Mouse (Mus musculus) heart, embryonic 10.5 days (tissue): ENCODE data around the gene Bbs7. TPM values are rescaled to one million over a fixed set of nuclear protein-coding genes. Genes with fewer than 3 reads are reported as not detected.

Source experiments
- DNase-seq: peaks from one replicate; pipeline ENCODE4 v3.0.0-alpha.2; 2017; ENCODE audit warnings: low spot score
- H3K27ac ChIP-seq: fragments of 300-500 bp; sonication (generic); 2 replicates; pipeline ENCODE4 v1.5.1; 2016; ENCODE audit warnings: mild to moderate bottlenecking
- H3K27me3 ChIP-seq: fragments of 300-500 bp; sonication (generic); 2 replicates; pipeline ENCODE4 v1.6.1; 2016; ENCODE audit warnings: mild to moderate bottlenecking; ENCODE audit not compliant: poor library complexity, insufficient read depth, severe bottlenecking
- H3K36me3 ChIP-seq: fragments of 300-500 bp; sonication (generic); 2 replicates; pipeline ENCODE4 v1.6.1; 2016; ENCODE audit warnings: mild to moderate bottlenecking, moderate library complexity
- H3K4me1 ChIP-seq: fragments of 300-500 bp; sonication (generic); 2 replicates; pipeline ENCODE4 v1.6.1; 2016; ENCODE audit warnings: mild to moderate bottlenecking
- H3K4me3 ChIP-seq: fragments of 300-500 bp; sonication (generic); 2 replicates; pipeline ENCODE4 v1.5.1; 2016; ENCODE audit warnings: mild to moderate bottlenecking, moderate library complexity
- H3K9me3 ChIP-seq: fragments of 300-500 bp; sonication (generic); 2 replicates; pipeline ENCODE4 v1.6.1; 2016; ENCODE audit warnings: mild to moderate bottlenecking, moderate library complexity
- WGBS: fragments of 180-500 bp; shearing (Covaris S2); methylation state at CpG from one replicate; pipeline ENCODE4 v1.1.7; 2016; 5-methylcytosine and 5-hydroxymethylcytosine counted together
- polyA plus RNA-seq: library from polyadenylated mRNA; unstranded; fragments of >200 nt; fragmentation: Nextera tagmentation; extraction: Ambion mirVana; gene quantifications from 2 replicates; pipeline ENCODE4 v1.2.1, GENCODE M21; 2016

The Bbs7 gene
- polyA plus RNA-seq, 1 experiment from 2014 or later, result 12.6 TPM

DNA sequence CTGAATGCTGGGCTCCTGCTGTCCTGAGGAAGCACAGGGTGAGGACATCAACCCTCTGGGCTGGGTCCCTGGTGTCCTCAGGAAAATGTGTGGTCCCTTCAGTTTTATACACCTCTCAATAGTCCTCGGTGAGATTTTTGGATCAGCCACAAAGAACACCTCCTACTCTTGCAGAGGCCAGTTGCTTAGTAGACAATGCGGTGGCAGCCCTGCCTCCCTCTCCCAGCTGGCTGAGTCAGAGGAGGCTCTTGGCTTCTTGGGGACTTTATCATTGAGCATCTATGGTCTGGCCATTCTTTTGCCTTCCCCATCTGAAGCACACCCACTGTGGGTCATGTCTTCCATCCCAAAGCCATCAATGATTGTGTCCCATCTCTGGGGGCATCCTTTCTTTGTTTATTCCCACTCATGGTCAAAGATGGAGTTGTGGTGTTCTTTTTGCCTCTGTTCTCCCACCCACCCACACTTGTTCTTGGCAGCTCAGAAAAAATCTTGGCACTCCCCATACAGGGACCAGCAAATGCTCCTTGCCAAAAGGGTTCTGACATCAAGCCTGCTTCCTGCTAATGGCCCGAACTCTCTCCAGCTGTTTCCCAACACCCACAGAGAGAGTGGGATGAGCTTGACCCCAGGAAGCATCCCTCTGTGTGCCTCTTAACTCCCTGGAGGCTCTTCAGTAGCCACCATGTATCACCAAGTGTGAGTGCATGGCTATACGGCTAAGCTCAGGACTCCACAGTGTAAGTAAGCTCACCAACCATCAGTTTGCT, 75.4 kb downstream of the Bbs7 start:
- Histone ChIP-seq H3K36me3 (no peaks in the 10 kb centered on the region), H3K27ac (no peak overlapping the region), H3K4me3 (no peak overlapping the region), H3K27me3 (no peaks in the 10 kb centered on the region), H3K4me1 (peaks cover 5% of the 10 kb centered on the region), H3K9me3 (no peaks in the 10 kb centered on the region)
- 67% methylated on average over 4 of the region's 4 CpGs for WGBS
- no peak for DNase-seq

DNA sequence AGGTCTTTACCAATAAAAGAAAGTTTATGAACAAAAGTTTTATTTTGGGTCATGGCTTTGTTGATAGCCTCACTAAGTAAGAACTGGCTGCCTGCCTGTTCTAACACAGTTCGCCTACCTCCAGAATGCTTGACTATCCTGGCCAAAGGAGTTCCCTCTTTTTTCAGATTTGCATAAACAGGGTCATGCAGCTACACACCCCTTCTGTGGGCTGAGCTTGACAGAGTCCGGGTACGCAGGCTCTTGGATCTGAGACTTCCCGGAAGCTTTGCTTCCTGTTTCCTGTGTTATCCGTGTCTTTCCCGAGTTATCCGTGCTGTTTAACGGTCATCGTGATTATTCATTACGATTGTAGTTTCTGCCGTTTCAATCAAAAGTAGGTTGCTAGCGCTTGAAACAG, 77.2 kb downstream of the Bbs7 start:
- 0 out of 2 replicates have a peak, but pooled peaks cover 4% of the 10 kb centered on the region for H3K27me3 ChIP-seq
- no peaks in the 10 kb centered on the region for H3K36me3 ChIP-seq
- H3K9me3 ChIP-seq, result no peaks in the 10 kb centered on the region
- H3K4me3 ChIP-seq, result no peak overlapping the region
- 81% methylated on average over 12 of the region's 12 CpGs for WGBS
- DNase-seq, result no peak
- peaks cover 8% of the 10 kb centered on the region for H3K4me1 ChIP-seq
- H3K27ac ChIP-seq, result no peak overlapping the region

GRCm38 (mm10) chr3:36533201-36533672, 80.0 kb downstream of the Bbs7 start:
- Histone ChIP-seq H3K4me1 (peaks cover 8% of the 10 kb centered on the region), H3K4me3 (no peak overlapping the region), H3K27ac (0 out of 2 replicates have a peak overlapping the region, but pooled peaks have one; percentile 36), H3K27me3 (peaks cover 8% of the 10 kb centered on the region; the same call in 1 of the 2 replicates), H3K36me3 (no peaks in the 10 kb centered on the region), H3K9me3 (no peaks in the 10 kb centered on the region)
- WGBS, result 3% methylated on average over 1 of the region's 1 CpGs
- DNase-seq, result no peak

GRCm38 (mm10) chr3:36532738-36533137, 80.5 kb downstream of the Bbs7 start:
- no peaks in the 10 kb centered on the region for H3K36me3 ChIP-seq
- WGBS, result 34% methylated on average over 7 of the region's 7 CpGs
- H3K4me3 ChIP-seq, result no peak overlapping the region
- H3K4me1 ChIP-seq, result peaks cover 8% of the 10 kb centered on the region
- no peak for DNase-seq
- H3K27me3 ChIP-seq, result peaks cover 8% of the 10 kb centered on the region; the same call in 1 of the 2 replicates
- H3K9me3 ChIP-seq, result no peaks in the 10 kb centered on the region
- H3K27ac ChIP-seq, result no peak overlapping the region

DNA sequence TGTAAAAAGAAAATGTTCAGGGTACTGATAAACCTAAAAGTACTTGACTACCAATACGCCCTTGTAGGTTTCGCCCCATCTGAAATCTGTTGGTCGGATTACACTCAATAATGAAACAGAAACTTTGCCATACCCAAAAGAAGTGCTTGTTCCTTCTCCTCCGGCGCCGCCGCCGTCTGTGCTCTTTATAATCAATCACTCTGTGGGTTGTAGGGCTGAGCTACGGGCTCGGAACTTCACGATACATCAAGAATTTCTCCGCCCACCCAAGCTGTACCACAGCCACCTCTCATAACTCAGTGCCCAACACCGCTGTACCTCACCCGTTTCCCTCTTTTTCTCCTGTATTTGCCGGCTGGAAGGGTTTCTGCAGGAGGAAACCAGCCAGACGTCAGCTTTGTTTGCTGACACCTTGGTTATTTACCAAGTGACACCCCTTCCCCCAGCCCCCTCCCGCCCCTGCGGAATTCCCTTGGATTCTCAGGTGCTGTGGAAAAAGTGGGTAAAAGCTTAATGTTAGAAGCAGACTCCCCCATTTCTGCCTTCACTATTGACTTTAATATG, 81.2 kb downstream of the Bbs7 start:
- H3K27ac ChIP-seq, result no peak overlapping the region
- 8% methylated on average over 18 of the region's 18 CpGs for WGBS
- no peak for DNase-seq

DNA sequence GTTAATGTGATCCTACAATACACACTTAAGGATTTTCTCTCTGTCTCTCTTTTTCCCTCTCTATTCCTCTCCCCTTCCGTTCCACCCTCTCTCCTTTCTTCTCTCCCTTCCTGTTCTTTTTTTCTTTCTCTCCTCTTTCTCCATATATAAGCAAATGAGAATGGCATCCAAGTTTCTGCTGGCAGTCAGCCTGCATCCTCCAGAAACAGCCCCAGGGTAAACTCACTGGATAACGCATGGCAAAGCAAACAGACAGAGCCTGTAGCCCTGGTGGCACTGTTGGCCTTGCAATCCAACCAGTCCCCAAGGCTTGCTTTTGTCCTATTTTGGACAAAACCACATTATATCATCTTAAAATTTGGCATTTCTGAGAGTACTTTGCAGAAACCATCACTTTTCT, 82.0 kb downstream of the Bbs7 start:
- DNase-seq, result no peak
- H3K27ac ChIP-seq, result no peak overlapping the region
- WGBS, result 46% methylated on average over 2 of the region's 2 CpGs
- no peak overlapping the region for H3K4me3 ChIP-seq
- H3K4me1 ChIP-seq, result peaks cover 8% of the 10 kb centered on the region
- H3K27me3 ChIP-seq, result peaks cover 8% of the 10 kb centered on the region; the same call in 1 of the 2 replicates
- H3K36me3 ChIP-seq, result no peaks in the 10 kb centered on the region
- no peaks in the 10 kb centered on the region for H3K9me3 ChIP-seq

More for the DNA sequence above, 81.2 kb downstream of the Bbs7 start:
- no peaks in the 10 kb centered on the region for H3K36me3 ChIP-seq
- H3K27me3 ChIP-seq, result peaks cover 8% of the 10 kb centered on the region; the same call in 1 of the 2 replicates
- peaks cover 8% of the 10 kb centered on the region for H3K4me1 ChIP-seq
- H3K9me3 ChIP-seq, result no peaks in the 10 kb centered on the region
- H3K4me3 ChIP-seq, result peak overlapping the region; percentile 54

DNA sequence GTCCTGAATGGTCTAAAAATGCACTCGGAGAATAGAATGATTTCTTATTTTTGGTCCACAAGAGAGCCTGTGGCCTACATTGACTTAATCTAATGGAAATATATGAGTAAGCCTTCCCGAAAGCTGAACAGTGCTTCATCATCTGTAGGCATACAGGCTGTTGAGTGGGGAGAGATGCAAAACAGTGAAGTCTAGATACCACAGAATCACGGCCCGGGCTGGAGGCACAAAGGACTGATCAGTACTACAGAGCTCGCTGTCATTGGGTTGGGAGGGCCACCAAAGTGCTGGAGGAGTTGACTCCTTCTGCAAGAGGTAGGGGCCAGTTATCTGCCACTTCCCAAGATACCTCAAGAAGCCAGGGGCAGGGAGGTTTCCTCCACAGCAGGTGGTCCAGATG, 82.5 kb downstream of the Bbs7 start:
- no peak overlapping the region for H3K27ac ChIP-seq
- no peak overlapping the region for H3K4me3 ChIP-seq
- H3K27me3 ChIP-seq, result peaks cover 8% of the 10 kb centered on the region; the same call in 1 of the 2 replicates
- no peaks in the 10 kb centered on the region for H3K9me3 ChIP-seq
- WGBS, result 39% methylated on average over 5 of the region's 5 CpGs
- DNase-seq, result no peak
- no peaks in the 10 kb centered on the region for H3K36me3 ChIP-seq
- peaks cover 8% of the 10 kb centered on the region for H3K4me1 ChIP-seq

DNA sequence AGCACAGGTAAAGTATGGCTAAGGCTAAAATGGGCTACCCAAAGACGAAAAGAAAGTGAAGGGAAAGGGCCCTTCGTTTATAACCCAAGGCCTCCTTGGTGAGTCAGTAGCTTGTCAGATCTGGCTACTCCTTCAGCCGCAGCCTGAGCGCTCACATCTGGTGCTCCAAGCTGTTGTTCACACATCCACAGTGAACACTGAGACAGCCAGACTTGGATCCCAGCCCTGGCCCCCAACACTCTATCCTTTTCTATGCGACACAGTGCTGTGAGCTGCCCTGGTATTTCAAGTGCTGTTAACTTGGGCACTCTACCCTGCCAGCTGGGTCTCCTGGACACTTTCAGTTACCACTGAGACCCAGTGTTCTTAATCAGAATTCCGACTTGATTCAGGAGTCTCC, 82.9 kb downstream of the Bbs7 start:
- no peak overlapping the region for H3K27ac ChIP-seq
- no peak overlapping the region for H3K4me3 ChIP-seq
- H3K4me1 ChIP-seq, result peaks cover 8% of the 10 kb centered on the region
- H3K9me3 ChIP-seq, result no peaks in the 10 kb centered on the region
- peaks cover 8% of the 10 kb centered on the region; the same call in 1 of the 2 replicates for H3K27me3 ChIP-seq
- 79% methylated on average over 6 of the region's 6 CpGs for WGBS
- no peak for DNase-seq
- H3K36me3 ChIP-seq, result no peaks in the 10 kb centered on the region

GRCm38 (mm10) chr3:36524466-36524865, 88.8 kb downstream of the Bbs7 start:
- 66% methylated on average over 3 of the region's 3 CpGs for WGBS

More at GRCm38 (mm10) chr3:36524466-36524865, 88.8 kb downstream of the Bbs7 start:
- Histone ChIP-seq H3K36me3 (no peaks in the 10 kb centered on the region), H3K9me3 (no peaks in the 10 kb centered on the region), H3K27ac (no peak overlapping the region), H3K4me3 (no peak overlapping the region), H3K4me1 (0 out of 2 replicates have a peak, but pooled peaks cover 4% of the 10 kb centered on the region), H3K27me3 (peaks cover 36% of the 10 kb centered on the region)
- no peak for DNase-seq

Other genes with a start within 250 kb of the Bbs7 start
- 293 and 360 TPM in 2 replicates for gene Anxa5, start 137.6 kb downstream of the Bbs7 start, polyA plus RNA-seq
- 0.90 and 0.93 TPM in 2 replicates for gene 1810062G17Rik, start 137.5 kb downstream of the Bbs7 start, polyA plus RNA-seq
- not detected in 2 replicates for gene Gm11549, start 91.7 kb downstream of the Bbs7 start, polyA plus RNA-seq
- 65.2 and 77.8 TPM in 2 replicates for gene Exosc9, start 60.9 kb downstream of the Bbs7 start, polyA plus RNA-seq
- gene Ccna2, start 41.3 kb downstream of the Bbs7 start, polyA plus RNA-seq, result 196 and 199 TPM in 2 replicates
- gene Trpc3, start 76.7 kb upstream of the Bbs7 start, polyA plus RNA-seq, result 3.7 and 4.7 TPM in 2 replicates
- 32.4 and 33.6 TPM in 2 replicates for gene 4932438A13Rik, start 249.6 kb upstream of the Bbs7 start, polyA plus RNA-seq